Mouse (Mus musculus) heart, adult 9 months (tissue): ENCODE measurements around the gene Rragd.

Source experiments
- DNase-seq, 2 experiments: peaks; one replicate each; pipeline ENCODE4 v3.0.0; 2022; ENCODE audit warnings: low spot score in 2 of 2

Rragd gene

DNA sequence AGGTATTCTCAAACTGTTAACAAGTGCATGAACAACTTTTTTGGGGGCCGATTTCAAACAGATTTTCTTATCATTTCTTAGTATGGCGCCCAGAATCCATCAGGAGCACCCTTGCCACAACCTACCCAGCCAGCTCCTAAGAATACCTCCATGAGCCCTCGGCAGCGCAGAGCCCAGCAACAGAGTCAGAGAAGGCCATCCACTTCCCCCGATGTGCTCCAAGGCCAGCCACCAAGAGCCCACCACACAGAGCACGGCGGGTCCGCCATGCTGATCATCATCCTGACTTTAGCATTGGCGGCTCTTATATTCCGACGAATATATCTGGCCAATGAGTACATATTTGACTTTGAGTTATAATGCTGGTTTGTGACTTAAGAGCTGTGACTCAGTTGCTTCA lies 66.8 kb downstream of the Rragd start:
- DNase-seq: no peak

DNA sequence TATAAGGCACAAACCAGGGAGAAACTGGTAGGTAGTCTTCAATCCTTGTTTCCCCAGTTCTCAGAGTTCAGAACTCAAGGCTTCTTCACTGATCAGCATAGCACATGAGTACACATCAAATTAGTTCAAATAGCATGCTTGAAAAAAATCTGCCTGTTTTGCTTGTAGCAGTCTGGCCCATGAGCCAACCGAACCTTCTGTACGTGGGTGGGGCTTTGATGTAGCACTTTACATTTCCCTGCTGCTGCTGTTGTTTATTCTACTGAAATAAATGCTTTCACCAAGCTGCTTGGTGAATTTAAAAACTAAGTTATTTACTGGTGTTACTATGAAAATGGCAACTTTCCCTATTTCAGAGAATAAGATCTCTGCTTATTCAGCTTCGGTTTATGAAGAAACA lies 69.2 kb downstream of the Rragd start:
- DNase-seq: no peak

DNA sequence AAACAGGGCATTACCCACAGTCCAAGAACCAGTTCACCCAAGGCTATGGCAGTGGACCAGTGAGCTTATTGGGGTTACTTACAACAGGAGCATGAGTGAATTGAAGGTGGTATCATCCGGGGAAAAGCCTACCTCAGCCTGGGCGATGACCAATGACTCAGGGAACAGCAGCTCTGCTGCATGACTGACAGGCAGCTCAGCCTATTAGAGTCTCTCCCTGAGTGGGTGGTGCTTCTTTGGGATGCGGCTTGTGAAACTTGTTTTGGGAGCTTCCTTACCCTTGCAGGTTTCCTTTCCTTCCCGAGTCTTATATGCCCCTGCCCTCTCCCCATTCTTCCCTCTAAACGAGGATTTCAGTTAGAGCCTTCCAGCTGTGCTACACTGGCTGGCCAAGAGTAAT lies 69.8 kb downstream of the Rragd start:
- DNase-seq: no peak

DNA sequence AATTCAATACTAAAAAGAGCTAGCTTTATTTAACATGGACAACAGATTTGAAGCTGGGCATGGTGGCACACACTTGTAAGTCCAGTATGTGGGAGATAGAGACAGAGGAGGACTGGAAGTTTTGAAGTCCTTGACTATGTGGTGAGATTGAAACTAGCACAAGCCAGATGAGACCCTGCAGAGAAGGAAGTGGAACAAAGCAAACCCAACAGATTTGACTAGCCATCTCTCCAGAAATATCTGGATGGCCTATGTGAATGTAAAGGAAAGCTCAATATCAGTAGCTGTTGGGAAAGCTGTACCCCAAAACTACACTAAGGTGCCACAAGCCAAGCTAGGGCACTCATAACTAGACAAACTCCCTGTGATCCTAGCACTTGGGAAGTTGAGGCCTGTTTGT lies 71.6 kb downstream of the Rragd start:
- DNase-seq: no peak

DNA sequence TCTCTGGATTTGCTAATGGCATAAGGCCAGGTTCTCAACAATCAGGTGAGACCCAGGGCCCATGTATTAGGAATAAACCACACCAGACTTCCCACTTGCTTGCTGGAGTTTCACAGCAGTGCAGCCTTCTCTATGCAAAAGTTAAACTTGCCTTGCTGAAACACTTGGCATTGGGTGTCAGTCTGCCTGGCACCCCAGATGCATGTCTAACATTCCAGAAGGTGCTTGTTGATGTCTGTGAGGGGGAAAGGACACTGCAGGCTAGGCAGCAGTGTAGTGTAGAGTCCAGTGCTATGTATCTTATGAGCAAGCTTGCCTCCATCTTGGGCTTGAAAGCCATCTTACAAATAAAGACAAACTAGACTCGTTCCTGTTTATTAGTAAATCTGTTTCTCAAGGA lies 73.5 kb downstream of the Rragd start:
- DNase-seq: peak in 1 of 2 experiments; percentile 17

DNA sequence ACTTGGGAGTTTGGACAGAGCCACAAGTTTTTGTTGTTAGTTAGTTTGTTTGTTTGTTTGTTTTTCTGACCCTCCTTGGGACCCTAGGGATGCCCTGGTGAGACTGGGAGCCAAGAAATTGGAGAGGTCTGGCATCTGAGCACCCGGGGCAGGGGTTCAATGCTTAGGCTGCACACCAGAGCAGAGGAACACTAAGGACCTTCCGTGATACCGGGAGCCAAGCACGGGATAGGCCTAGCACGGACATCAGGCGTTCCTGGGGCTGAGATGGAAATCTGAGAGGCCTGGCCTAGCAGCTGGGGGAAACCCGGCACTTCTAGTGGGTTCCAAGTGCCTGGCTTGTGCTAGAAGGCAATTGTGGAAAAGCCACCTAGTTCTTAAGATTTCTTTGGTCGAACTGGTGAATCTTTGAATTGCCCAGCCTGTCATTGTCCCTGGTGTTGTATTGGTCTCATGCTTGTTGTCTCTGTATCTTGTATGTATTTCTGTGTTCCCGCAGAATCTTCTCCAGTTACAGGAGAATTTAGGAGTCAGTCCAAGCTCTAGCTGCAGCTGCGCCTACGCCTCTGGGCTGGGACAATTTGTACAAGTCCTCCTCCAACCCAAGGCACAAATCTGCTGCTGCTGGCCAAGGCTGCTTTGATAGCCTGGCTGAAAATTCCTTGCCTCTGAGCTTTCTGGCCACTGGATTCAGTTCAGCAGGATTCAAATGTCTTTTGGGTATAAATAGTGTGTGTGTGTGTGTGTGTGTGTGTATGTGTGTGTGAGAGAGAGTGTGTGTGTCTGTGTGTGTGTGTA lies 75.3 kb downstream of the Rragd start:
- DNase-seq: peak; percentile 84 to 85

DNA sequence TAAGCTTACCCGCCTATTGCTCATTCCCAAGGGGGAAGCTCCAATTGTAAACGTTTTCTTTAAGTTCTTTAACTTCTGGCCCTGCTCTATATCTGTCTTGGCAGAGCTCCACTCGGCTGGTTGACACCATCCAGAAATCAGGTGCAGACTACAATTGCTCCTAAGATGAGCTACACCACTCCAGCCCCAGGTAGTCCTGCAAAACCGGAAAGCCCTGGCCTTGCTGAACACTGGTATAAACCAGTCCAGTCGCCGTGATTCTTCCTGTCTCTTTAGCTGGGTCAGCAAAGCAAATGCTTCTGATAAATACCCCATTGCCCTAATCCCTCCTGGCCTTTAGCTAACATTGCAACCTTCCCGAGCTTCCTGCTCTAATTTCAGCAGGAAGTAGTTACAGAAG lies 78.3 kb downstream of the Rragd start:
- DNase-seq: no peak

DNA sequence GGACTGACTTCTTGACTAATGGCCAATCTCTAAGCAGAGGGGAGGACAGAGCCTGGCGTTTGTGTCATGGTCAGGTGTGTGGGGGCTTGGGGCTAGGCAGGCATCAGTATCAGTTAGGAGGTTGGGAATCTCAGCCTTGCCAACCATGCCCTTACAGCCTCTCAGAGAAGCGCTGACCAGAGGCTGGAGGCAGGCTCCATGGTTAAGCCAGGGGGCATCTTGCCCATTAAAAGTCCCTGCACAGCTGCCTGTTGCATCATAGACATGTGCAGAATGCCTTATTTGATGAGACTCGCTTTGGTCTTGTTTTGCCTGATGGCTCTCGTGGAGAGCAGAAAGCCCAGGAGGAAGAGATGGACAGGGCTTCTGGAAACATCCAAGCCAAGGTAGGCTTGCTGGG lies 80.1 kb downstream of the Rragd start, which contains the start of gene Gabrr2:
Gene Gabrr2, plus strand, starts transcription at position 19 of the 400 bp plus-strand sequence.
- peak in 1 of 2 experiments; percentile 16 for DNase-seq

DNA sequence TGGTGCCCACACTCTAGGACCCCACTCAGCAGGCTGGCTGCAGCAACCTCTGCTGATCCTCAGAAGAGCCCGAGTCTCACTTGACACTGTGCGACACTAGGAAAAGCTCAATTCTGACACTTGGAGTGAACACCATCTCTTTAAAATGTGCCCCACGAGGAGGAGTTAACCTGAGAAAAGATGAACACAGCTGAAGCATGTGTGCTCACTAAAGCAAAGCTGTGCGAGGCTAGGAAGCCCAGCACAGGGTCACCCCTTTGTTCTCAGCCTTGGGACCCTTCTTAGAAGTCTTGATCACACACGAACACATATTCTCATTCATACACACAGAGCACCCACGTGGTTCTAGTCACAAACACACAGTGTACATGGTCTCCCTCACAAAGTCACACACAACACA lies 82.1 kb downstream of the Rragd start:
- no peak for DNase-seq

DNA sequence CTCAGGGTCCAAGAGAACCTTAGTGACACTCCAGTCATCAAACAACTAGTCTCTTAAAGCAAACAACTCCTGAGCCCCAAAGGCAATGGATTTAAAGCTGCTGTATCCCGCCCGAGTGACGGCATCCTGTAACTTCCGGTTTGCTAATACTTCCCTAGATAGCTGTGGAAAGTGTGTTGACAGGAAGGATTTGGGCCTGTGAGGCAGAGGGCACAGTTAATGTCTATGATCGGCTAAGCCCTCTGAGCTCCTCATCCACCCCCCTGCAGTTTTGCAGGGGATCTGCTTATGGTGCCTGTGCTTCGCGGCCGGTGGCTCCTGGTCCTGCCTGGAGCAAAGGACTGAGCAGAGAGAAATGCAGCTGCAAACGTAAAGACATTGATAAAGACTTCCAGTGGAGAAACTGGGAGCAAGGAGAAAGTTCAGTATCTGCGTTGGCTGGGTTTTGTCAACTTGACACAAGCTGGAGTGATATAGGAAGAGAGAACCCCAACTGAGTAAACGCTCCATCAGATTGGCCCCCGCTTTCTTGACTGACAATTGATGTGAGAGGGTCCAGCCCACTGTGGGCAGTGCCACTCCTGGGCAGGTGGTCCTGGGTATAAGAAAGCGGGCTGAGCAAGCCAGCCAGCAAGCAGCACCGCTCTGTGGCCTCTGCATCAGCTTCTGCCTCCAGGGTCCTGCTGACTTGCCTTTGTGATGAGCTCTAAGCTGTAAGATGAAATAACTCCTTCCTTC lies 83.6 kb downstream of the Rragd start:
- DNase-seq: no peak

DNA sequence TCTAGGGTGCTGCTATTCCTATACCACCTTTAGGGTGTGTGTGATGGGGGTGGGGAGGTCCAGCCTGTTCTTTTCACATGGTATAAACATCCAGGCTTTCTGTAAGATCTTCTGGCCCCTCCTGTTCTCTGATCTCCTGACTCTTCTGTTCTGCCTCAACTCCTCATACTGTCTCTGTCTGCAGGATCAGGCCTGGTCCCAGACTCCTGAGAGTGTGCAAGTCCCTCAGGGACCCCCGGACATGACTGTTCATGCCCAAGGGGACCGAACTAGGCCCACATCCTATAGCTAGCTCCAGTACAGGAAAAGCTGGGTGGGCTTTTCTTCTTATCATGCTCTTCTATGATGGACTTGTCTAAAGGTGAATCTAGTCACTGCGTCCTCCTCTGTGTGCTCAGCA lies 84.5 kb downstream of the Rragd start:
- DNase-seq: no peak

DNA sequence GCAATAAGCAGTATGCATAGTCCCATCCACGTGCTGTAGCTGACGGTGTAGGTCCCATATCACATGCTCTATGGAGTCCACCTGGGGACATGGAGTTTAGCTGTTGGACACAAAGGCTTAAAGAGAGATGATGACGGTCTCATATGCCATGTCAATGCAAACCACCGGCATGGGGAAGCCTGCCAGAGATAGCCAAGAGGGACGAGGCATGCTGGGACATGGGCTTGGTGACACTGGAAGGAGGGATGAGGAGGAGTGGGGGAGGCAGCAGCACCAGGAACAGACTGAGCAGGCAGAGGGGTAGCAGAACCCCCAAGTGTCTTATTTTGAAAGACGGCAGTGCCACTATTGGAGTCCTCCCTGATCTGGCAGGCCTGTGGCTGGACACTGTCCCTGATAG lies 85.0 kb downstream of the Rragd start:
- DNase-seq: no peak

DNA sequence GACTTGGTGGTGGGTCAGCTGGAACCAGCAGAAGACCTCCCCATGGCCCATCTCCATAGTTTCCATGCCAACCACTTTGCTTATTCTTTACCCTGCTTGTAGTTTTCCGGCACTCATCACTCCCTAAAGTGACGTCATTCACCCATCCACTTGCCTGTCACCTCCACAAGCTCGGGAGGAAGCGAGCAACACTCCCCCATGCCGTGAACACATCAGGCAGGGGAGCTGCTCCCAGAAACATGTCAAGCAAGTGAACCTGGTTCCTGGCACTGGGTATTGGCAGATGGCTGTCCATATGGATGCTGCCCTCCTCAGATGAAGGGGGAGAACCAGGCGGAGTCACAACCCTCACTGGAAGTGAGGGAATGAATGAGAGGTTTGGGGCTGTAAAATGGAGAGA lies 86.1 kb downstream of the Rragd start:
- DNase-seq: no peak

DNA sequence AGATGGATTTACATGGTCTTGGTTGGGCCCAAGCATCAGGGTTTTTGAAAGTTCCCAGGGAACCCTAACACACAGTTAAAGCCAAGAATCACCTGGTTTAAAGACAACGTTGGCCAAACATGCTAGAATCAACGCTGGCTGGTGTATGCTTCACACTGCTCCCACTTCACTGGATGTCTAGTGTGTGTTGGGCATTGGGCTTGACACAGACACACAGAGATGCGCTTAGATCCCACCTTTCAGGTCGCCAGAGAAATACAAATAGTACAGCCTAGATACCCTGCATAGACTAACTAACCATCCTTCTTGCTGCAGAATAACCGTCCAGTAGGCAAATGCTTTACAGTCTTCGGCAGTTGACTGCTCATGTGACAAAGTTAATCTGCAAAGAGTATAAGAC lies 87.5 kb downstream of the Rragd start:
- no peak for DNase-seq

DNA sequence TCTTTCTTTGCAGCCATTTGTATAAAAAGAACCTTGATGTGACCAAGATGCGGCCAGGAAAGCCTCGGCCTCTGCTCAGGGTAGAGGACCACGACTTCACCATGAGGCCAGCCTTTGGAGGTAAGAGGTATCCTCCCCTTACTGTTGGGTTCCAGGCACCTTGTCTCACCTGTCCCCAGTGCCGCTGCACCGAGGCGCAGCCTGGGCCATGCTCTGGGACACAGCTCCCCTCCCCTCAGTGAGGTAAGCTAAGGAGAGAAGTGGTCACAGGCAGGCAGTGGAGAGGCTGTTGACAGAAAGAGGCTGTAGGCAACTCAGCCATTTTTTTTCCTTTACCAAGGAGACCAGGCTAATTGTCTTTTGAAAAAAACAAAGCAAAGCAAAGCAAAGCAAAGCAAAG lies 88.5 kb downstream of the Rragd start:
- no peak for DNase-seq
